28 mouse cellular contexts compared by ENCODE assay signal in genomic region chr2:122686665-122687064, GRCm38 (mm10). TPM values are rescaled to one million over a fixed set of nuclear protein-coding genes. Genes with fewer than 3 reads are reported as not detected.
DNase-seq lines count a peak whose midpoint lies in the region; ATAC-seq and TF ChIP-seq lines count a peak whose summit lies in the region.
"Had no signal": no experiment of that assay in that cellular context is flagged by ENCODE, and none has a peak within 500 bp of the region (broad histone marks: within the 10 kb centered on the region; RNA-seq: fewer than 3 reads in every experiment).

No protein-coding gene starts in this region.

- H3K4me2 ChIP-seq in stomach, postnatal 0 days (replicated peaks; ENCODE audit: low read depth) = no peak overlapping the region
- no peak overlapping the region for H3K4me2 ChIP-seq in forebrain, postnatal 0 days (ENCODE audit: low read depth)
- H3K4me2 ChIP-seq: embryonic facial prominence, embryonic 15.5 days; forebrain, embryonic 15.5 days; heart, embryonic 12.5 days; hindbrain, embryonic 14.5 days had no signal

- ATAC-seq in stomach, postnatal 0 days (ENCODE audit: low FRiP score, low TSS enrichment) = 0 out of 2 replicates have a peak, but pooled peaks have one; percentile 67
- ATAC-seq in forebrain, postnatal 0 days = no peak
- ATAC-seq: activated CD4-positive, CD25-positive, alpha-beta regulatory T cell, adult 4 months; CD4-positive, CD25-positive, alpha-beta regulatory T cell, adult 4 months; forebrain, embryonic 15.5 days; intestine, embryonic 16.5 days had no signal

- H3K27me3 ChIP-seq in stomach, postnatal 0 days (ENCODE audit: control insufficient read depth, insufficient read depth, low read length) = no peaks in the 10 kb centered on the region
- no peaks in the 10 kb centered on the region for H3K27me3 ChIP-seq in limb, embryonic 10.5 days (ENCODE audit: low read depth, poor library complexity, severe bottlenecking)
- no peaks in the 10 kb centered on the region for H3K27me3 ChIP-seq in forebrain, postnatal 0 days (ENCODE audit: insufficient read depth, low read length)
- H3K27me3 ChIP-seq: embryonic facial prominence, embryonic 15.5 days; forebrain, embryonic 15.5 days; heart, embryonic 12.5 days had no signal

- H3K27ac ChIP-seq in stomach, postnatal 0 days (replicated peaks) = no peak overlapping the region
- no peak overlapping the region for H3K27ac ChIP-seq in limb, embryonic 10.5 days
- no peak overlapping the region for H3K27ac ChIP-seq in forebrain, postnatal 0 days (ENCODE audit: low read depth, low read length)
- H3K27ac ChIP-seq: embryonic facial prominence, embryonic 15.5 days; forebrain, embryonic 10.5 days; forebrain, embryonic 15.5 days; hindbrain, embryonic 10.5 days; hindbrain, embryonic 14.5 days had no signal

- 63% methylated on average over 6 of the region's 6 CpGs for WGBS in stomach, postnatal 0 days
- 84% methylated on average over 6 of the region's 6 CpGs for WGBS in limb, embryonic 10.5 days
- whole genome bisulfite sequencing in forebrain, postnatal 0 days = 77% methylated on average over 6 of the region's 6 CpGs

- peak; percentile 45 to 46 for DNase-seq in adrenal gland, postnatal 36 days
- DNase-seq in adrenal gland, adult 18-20 months (ENCODE audit: low spot score in 2 of 2) = no peak
- peak; percentile 54 to 63 for DNase-seq in lung, adult 18-20 months
- DNase-seq in lung, postnatal 14 days = peak; percentile 43
- no peak for DNase-seq in stomach, postnatal 0 days (ENCODE audit: low spot score)
- DNase-seq in limb, embryonic 10.5 days (ENCODE audit: low spot score) = no peak
- DNase-seq in forebrain, postnatal 0 days = no peak
- no peak for DNase-seq in cerebellum, adult 11 months
- DNase-seq: adrenal gland, adult 8-10 months; B cell, adult 2 months; cerebellum, adult 8-10 months; cerebellum, postnatal 14 days; embryo, embryonic 11 days; gastrocnemius, postnatal 14 days had no signal

- TF ChIP-seq EP300 in stomach, postnatal 0 days (optimal IDR thresholded peaks at IDR 0.05) = no peak

- H3K9me3 ChIP-seq in stomach, postnatal 0 days (ENCODE audit: control insufficient read depth, low read length) = peaks cover 6% of the 10 kb centered on the region; the same call in 1 of the 2 replicates
- H3K9me3 ChIP-seq in limb, embryonic 10.5 days (replicated peaks) = peaks cover 5% of the 10 kb centered on the region
- peaks cover 6% of the 10 kb centered on the region for H3K9me3 ChIP-seq in forebrain, postnatal 0 days (ENCODE audit: low read length)

- H3K36me3 ChIP-seq in stomach, postnatal 0 days (ENCODE audit: control insufficient read depth, insufficient read depth, low read length) = no peaks in the 10 kb centered on the region
- H3K36me3 ChIP-seq in limb, embryonic 10.5 days = no peaks in the 10 kb centered on the region; the same call in 1 of the 2 replicates
- H3K36me3 ChIP-seq in forebrain, postnatal 0 days (ENCODE audit: insufficient read depth) = no peaks in the 10 kb centered on the region
- H3K36me3 ChIP-seq: forebrain, embryonic 10.5 days; forebrain, embryonic 15.5 days; G1E; hindbrain, embryonic 10.5 days had no signal

- no peak for TF ChIP-seq CTCF in stomach, postnatal 0 days (IDR thresholded peaks at IDR 0.05; ENCODE audit: low read depth)
- TF ChIP-seq CTCF in forebrain, postnatal 0 days (IDR thresholded peaks at IDR 0.05; ENCODE audit: low read depth) = no peak

- no peaks in the 10 kb centered on the region for H3K4me1 ChIP-seq in stomach, postnatal 0 days (replicated peaks; ENCODE audit: control insufficient read depth, insufficient read depth)
- H3K4me1 ChIP-seq in limb, embryonic 10.5 days = no peaks in the 10 kb centered on the region
- H3K4me1 ChIP-seq in forebrain, postnatal 0 days (ENCODE audit: insufficient read depth) = no peaks in the 10 kb centered on the region
- H3K4me1 ChIP-seq: embryonic facial prominence, embryonic 15.5 days; forebrain, embryonic 10.5 days; forebrain, embryonic 15.5 days; heart, embryonic 12.5 days; hindbrain, embryonic 10.5 days had no signal

- no peak overlapping the region for H3K9ac ChIP-seq in stomach, postnatal 0 days (ENCODE audit: low read length)
- H3K9ac ChIP-seq in forebrain, postnatal 0 days = no peak overlapping the region
- H3K9ac ChIP-seq: embryonic facial prominence, embryonic 15.5 days; forebrain, embryonic 15.5 days; heart, embryonic 12.5 days; hindbrain, embryonic 14.5 days had no signal

- H3K4me3 ChIP-seq in stomach, postnatal 0 days (ENCODE audit: low read depth, low read length) = no peak overlapping the region
- no peak overlapping the region for H3K4me3 ChIP-seq in limb, embryonic 10.5 days
- H3K4me3 ChIP-seq in forebrain, postnatal 0 days (ENCODE audit: low read depth, low read length) = no peak overlapping the region
- H3K4me3 ChIP-seq: embryonic facial prominence, embryonic 15.5 days; erythroblast, embryonic 14.5 days; forebrain, embryonic 10.5 days; forebrain, embryonic 15.5 days; heart, embryonic 12.5 days; hindbrain, embryonic 10.5 days had no signal

RNA-seq across cellular contexts. Expression of gene Slc30a4, which starts 15.8 kb away (rescaled TPM):
- 10 to 100 TPM; 29.4 to 37.7 TPM for total RNA-seq in adrenal gland, postnatal 36 days (2021)
- total RNA-seq in adrenal gland, adult 18-20 months (2021) = 10 to 100 TPM; 26.3 to 32.9 TPM
- polyA plus RNA-seq in stomach, postnatal 0 days (2015; fragmentation: Nextera tagmentation; extraction: Ambion mirVana) = 9.5 TPM in 2 replicates
- 4.9 TPM in 2 replicates for polyA plus RNA-seq in limb, embryonic 10.5 days (2016; fragmentation: Nextera tagmentation; extraction: Ambion mirVana)
- total RNA-seq in forebrain, postnatal 0 days (2014; rRNA removed) = 52.5 and 53.9 TPM in 2 replicates
- 8.7 and 9.1 TPM in 2 replicates for polyA plus RNA-seq in forebrain, postnatal 0 days (2015; fragmentation: Nextera tagmentation; extraction: Ambion mirVana)
- polyA plus RNA-seq: erythroblast, embryonic 14.5 days; G1E had no signal

RNA-seq across cellular contexts. Expression of gene AA467197, which starts 49.9 kb away (rescaled TPM):
- 1 to 10 TPM in 1 of 2 experiments, under 1 TPM in 1; 0.72 to 1.8 TPM for total RNA-seq in adrenal gland, postnatal 36 days (2021)
- total RNA-seq in adrenal gland, adult 18-20 months (2021) = 1 to 10 TPM; 1.2 to 3.2 TPM
- 193 and 201 TPM in 2 replicates for polyA plus RNA-seq in stomach, postnatal 0 days (2015; fragmentation: Nextera tagmentation; extraction: Ambion mirVana)
- polyA plus RNA-seq in limb, embryonic 10.5 days (2016; fragmentation: Nextera tagmentation; extraction: Ambion mirVana) = 0.25 TPM in 1 of 2 replicates, not detected in the other
- 0.46 and 1.4 TPM in 2 replicates for total RNA-seq in forebrain, postnatal 0 days (2014; rRNA removed)
- polyA plus RNA-seq in forebrain, postnatal 0 days (2015; fragmentation: Nextera tagmentation; extraction: Ambion mirVana) = 0.59 TPM in 1 of 2 replicates, not detected in the other
- total RNA-seq: G1E; gastrocnemius, adult 18-20 months; gastrocnemius, postnatal 14 days; heart, postnatal 25 days had no signal
- polyA plus RNA-seq: CD4-positive, CD25-positive, alpha-beta regulatory T cell, adult 4 months; embryonic facial prominence, embryonic 11.5 days; erythroblast, embryonic 14.5 days; forebrain, embryonic 15.5 days; G1E; heart, embryonic 12.5 days had no signal

RNA-seq across cellular contexts. Expression of gene Bloc1s6, which starts 51.6 kb away (rescaled TPM):
- total RNA-seq in adrenal gland, postnatal 36 days (2021) = 10 to 100 TPM; 24.5 to 29.8 TPM
- 10 to 100 TPM; 22.0 to 30.6 TPM for total RNA-seq in adrenal gland, adult 18-20 months (2021)
- polyA plus RNA-seq in stomach, postnatal 0 days (2015; fragmentation: Nextera tagmentation; extraction: Ambion mirVana) = 30.4 and 32.7 TPM in 2 replicates
- polyA plus RNA-seq in limb, embryonic 10.5 days (2016; fragmentation: Nextera tagmentation; extraction: Ambion mirVana) = 59.2 and 62.6 TPM in 2 replicates
- 60.0 and 78.6 TPM in 2 replicates for total RNA-seq in forebrain, postnatal 0 days (2014; rRNA removed)
- 90.6 and 106 TPM in 2 replicates for polyA plus RNA-seq in forebrain, postnatal 0 days (2015; fragmentation: Nextera tagmentation; extraction: Ambion mirVana)

Comparison
In these comparisons a context has a peak if more than half of its experiments do, and no peak if none do; other contexts are left out.
1. DNase-seq: peak in adrenal gland, postnatal 36 days (2 of 2), lung, adult 18-20 months (2 of 2) and lung, postnatal 14 days (single experiment); none in adrenal gland, adult 18-20 months (0 of 2), stomach, postnatal 0 days (single experiment), limb, embryonic 10.5 days (single experiment), forebrain, postnatal 0 days (single experiment) and cerebellum, adult 11 months (single experiment).